Mouse (Mus musculus) urinary bladder, postnatal 14 days (tissue): ENCODE results near the gene Cacng2.

ENCODE experiments used
- DNase-seq: peaks from one replicate; pipeline ENCODE4 v3.0.0; 2021; ENCODE audit warnings: low spot score

Cacng2 gene

GRCm38 (mm10) chr15:78003929-78004328, 115.9 kb downstream of the Cacng2 start:
- no peak for DNase-seq

GRCm38 (mm10) chr15:78001400-78001799, 118.4 kb downstream of the Cacng2 start:
- no peak for DNase-seq

GRCm38 (mm10) chr15:77988541-77988940, 131.3 kb downstream of the Cacng2 start:
- peak; percentile 7 for DNase-seq

- DNase-seq: no peak
These were observed 136.4 kb downstream of the Cacng2 start for GRCm38 (mm10) chr15:77983391-77983790.

- DNase-seq: peak; percentile 51
These were observed 137.5 kb downstream of the Cacng2 start for GRCm38 (mm10) chr15:77982195-77982939.

- DNase-seq: no peak
These were observed 138.6 kb downstream of the Cacng2 start for GRCm38 (mm10) chr15:77981181-77981680.

- DNase-seq: no peak
These were observed 140.4 kb downstream of the Cacng2 start for GRCm38 (mm10) chr15:77979427-77979865.

- no peak for DNase-seq
These were observed 142.2 kb downstream of the Cacng2 start for GRCm38 (mm10) chr15:77977663-77978062.

- no peak for DNase-seq
These were observed 145.5 kb downstream of the Cacng2 start for GRCm38 (mm10) chr15:77974165-77974841.

GRCm38 (mm10) chr15:77970470-77971292, 149.1 kb downstream of the Cacng2 start, which contains the start of gene Eif3d:
TSS of gene Eif3d (minus strand) at chr15:77970813.
- peak; percentile 98 for DNase-seq

GRCm38 (mm10) chr15:77969940-77970469, 149.8 kb downstream of the Cacng2 start:
- no peak for DNase-seq

GRCm38 (mm10) chr15:77965117-77965528, 154.7 kb downstream of the Cacng2 start:
- no peak for DNase-seq

- no peak for DNase-seq
These were observed 157.4 kb downstream of the Cacng2 start for GRCm38 (mm10) chr15:77962447-77962846.

GRCm38 (mm10) chr15:77960693-77961092, 159.1 kb downstream of the Cacng2 start:
- DNase-seq: no peak

- DNase-seq: no peak
These were observed 161.8 kb downstream of the Cacng2 start for GRCm38 (mm10) chr15:77958071-77958470.

GRCm38 (mm10) chr15:77957625-77958024, 162.2 kb downstream of the Cacng2 start:
- DNase-seq: no peak

- DNase-seq: peak; percentile 83
These were observed 163.4 kb downstream of the Cacng2 start, which contains the start of gene Foxred2 for GRCm38 (mm10) chr15:77956404-77956901. TSS of gene Foxred2 (minus strand) at chr15:77956722.

- no peak for DNase-seq
These were observed 164.1 kb downstream of the Cacng2 start for GRCm38 (mm10) chr15:77955440-77956403.

GRCm38 (mm10) chr15:77954362-77954761, 165.5 kb downstream of the Cacng2 start:
- DNase-seq: no peak

GRCm38 (mm10) chr15:77952921-77953320, 166.9 kb downstream of the Cacng2 start:
- DNase-seq: no peak
